Mouse (Mus musculus): ENCODE data around the gene Maz. TPM values are rescaled to one million over a fixed set of nuclear protein-coding genes. Genes with fewer than 3 reads are reported as not detected.

Maz gene
- polyA plus RNA-seq, 1 experiment from 2014 or later = 58.9 TPM

GRCm38 (mm10) chr7:126975950-126976866 is 50.6 kb downstream of the Maz start, which contains the start of gene Cdiptos:
Gene Cdiptos, minus strand, starts transcription at chr7:126976098.
- Histone ChIP-seq H3K27ac (peak within 1 kb of the TSS; percentile 99), H3K79me2 (ENCODE audit: inconsistent target) (peaks cover 21% of the 10 kb centered on the region), H3K4me3 (ENCODE audit: inconsistent target) (peak within 1 kb of the TSS; percentile 95), H3K36me3 (ENCODE audit: inconsistent target) (peaks cover 23% of the 10 kb centered on the region)
- WGBS (ENCODE audit: missing documents) = under 1% methylated on average over 51 of the region's 55 CpGs

GRCm38 (mm10) chr7:126975893-126975949 is 51.1 kb downstream of the Maz start, which contains the start of gene Cdipt:
Gene Cdipt, plus strand, starts transcription at chr7:126975914.
- H3K36me3 ChIP-seq (ENCODE audit: inconsistent target) = peaks cover 23% of the 10 kb centered on the region
- WGBS (ENCODE audit: missing documents) = no CpG with 5 or more reads among the region's 1 CpGs

GRCm38 (mm10) chr7:126975493-126975892 is 51.3 kb downstream of the Maz start:
- Histone ChIP-seq H3K27ac (peak overlapping the region; percentile 99), H3K4me3 (ENCODE audit: inconsistent target) (peak overlapping the region; percentile 95), H3K79me2 (ENCODE audit: inconsistent target) (peaks cover 21% of the 10 kb centered on the region), H3K36me3 (ENCODE audit: inconsistent target) (peaks cover 23% of the 10 kb centered on the region)
- WGBS (ENCODE audit: missing documents) = 2% methylated on average over 8 of the region's 8 CpGs

More at GRCm38 (mm10) chr7:126975893-126975949, 51.1 kb downstream of the Maz start, which contains the start of gene Cdipt:
- Histone ChIP-seq H3K79me2 (ENCODE audit: inconsistent target) (peaks cover 21% of the 10 kb centered on the region), H3K27ac (peak within 1 kb of the TSS; percentile 99), H3K4me3 (ENCODE audit: inconsistent target) (peak within 1 kb of the TSS; percentile 95)

Other genes with a start within 250 kb of the Maz start
- 0.19 to 0.25 TPM in 2 of 3 replicates, not detected in the other for gene Tbx6, start 245.6 kb downstream of the Maz start, polyA plus RNA-seq (2018)
- gene Ppp4c, start 234.5 kb downstream of the Maz start, polyA plus RNA-seq (2018) = 62.0 to 139 TPM (median 129 TPM) in 3 replicates
- 0.17 to 0.25 TPM in 2 of 3 replicates, not detected in the other for gene Fam57b, start 229.4 kb downstream of the Maz start, polyA plus RNA-seq (2018)
- not detected in 3 replicates for gene 4930451I11Rik, start 195.4 kb downstream of the Maz start, polyA plus RNA-seq (2018)
- 0.10 TPM in 1 of 3 replicates, not detected in the others for gene Doc2a, start 179.6 kb downstream of the Maz start, polyA plus RNA-seq (2018)
- gene Hirip3, start 165.1 kb downstream of the Maz start, polyA plus RNA-seq (2018) = 3.9 to 23.5 TPM (median 19.4 TPM) in 3 replicates
- gene Ino80e, start 164.7 kb downstream of the Maz start, polyA plus RNA-seq (2018) = 34.7 to 59.9 TPM (median 57.7 TPM) in 3 replicates
- gene Taok2, start 142.3 kb downstream of the Maz start, polyA plus RNA-seq (2018) = 24.1 to 40.9 TPM (median 31.3 TPM) in 3 replicates
- gene Tmem219, start 104.1 kb downstream of the Maz start, polyA plus RNA-seq (2018) = 36.1 to 105 TPM (median 98.7 TPM) in 3 replicates
- 15.3 to 21.9 TPM (median 16.2 TPM) in 3 replicates for gene Kctd13, start 98.2 kb downstream of the Maz start, polyA plus RNA-seq (2018)
- not detected in 3 replicates for gene Asphd1, start 77.5 kb downstream of the Maz start, polyA plus RNA-seq (2018)
- 0.33 to 1.4 TPM (median 1.1 TPM) in 3 replicates for gene Sez6l2, start 76.5 kb downstream of the Maz start, polyA plus RNA-seq (2018)
- 71.8 to 111 TPM (median 94.8 TPM) in 3 replicates for gene Cdipt, start 51.1 kb downstream of the Maz start, polyA plus RNA-seq (2018)
- 1.3 to 3.9 TPM (median 1.7 TPM) in 3 replicates for gene Cdiptos, start 50.9 kb downstream of the Maz start, polyA plus RNA-seq (2018)
- 88.1 to 116 TPM (median 99.9 TPM) in 3 replicates for gene Mvp, start 12.4 kb downstream of the Maz start, polyA plus RNA-seq (2018)
- 1.4 to 5.2 TPM in 2 of 3 replicates, not detected in the other for gene Pagr1b, start 10.6 kb downstream of the Maz start, polyA plus RNA-seq (2018)
- 1.1 to 15.9 TPM (median 13.4 TPM) in 3 replicates for gene Pagr1a, start 9.7 kb downstream of the Maz start, polyA plus RNA-seq (2018)
- 15.3 to 31.9 TPM (median 18.2 TPM) in 3 replicates for gene Gm42742, start 5.9 kb downstream of the Maz start, polyA plus RNA-seq (2018)
- not detected in 3 replicates for gene Prrt2, start 5.8 kb downstream of the Maz start, polyA plus RNA-seq (2018)
- 1.8 to 5.1 TPM (median 4.4 TPM) in 3 replicates for gene Kif22, start 15.4 kb upstream of the Maz start, polyA plus RNA-seq (2018)
- not detected in 3 replicates for gene Zg16, start 60.3 kb upstream of the Maz start, polyA plus RNA-seq (2018)
- 17.5 to 31.4 TPM (median 20.4 TPM) in 3 replicates for gene AI467606, start 64.3 kb upstream of the Maz start, polyA plus RNA-seq (2018)
- gene Qprt, start 95.2 kb upstream of the Maz start, polyA plus RNA-seq (2018) = not detected in 3 replicates
- 1.3 to 3.8 TPM (median 1.5 TPM) in 3 replicates for gene Spn, start 110.8 kb upstream of the Maz start, polyA plus RNA-seq (2018)
- 36.2 to 55.7 TPM (median 41.4 TPM) in 3 replicates for gene Cd2bp2, start 169.0 kb upstream of the Maz start, polyA plus RNA-seq (2018)
- gene Tbc1d10b, start 181.4 kb upstream of the Maz start, polyA plus RNA-seq (2018) = 32.8 to 44.1 TPM (median 41.7 TPM) in 3 replicates
- 0.47 to 1.4 TPM in 2 of 3 replicates, not detected in the other for gene Mylpf, start 181.9 kb upstream of the Maz start, polyA plus RNA-seq (2018)
- 5.4 to 7.1 TPM (median 5.6 TPM) in 3 replicates for gene Zfp553, start 206.0 kb upstream of the Maz start, polyA plus RNA-seq (2018)
- 0.75 to 2.4 TPM (median 1.9 TPM) in 3 replicates for gene Sept1, start 206.1 kb upstream of the Maz start, polyA plus RNA-seq (2018)
- gene Zfp771, start 217.2 kb upstream of the Maz start, polyA plus RNA-seq (2018) = 2.3 to 8.3 TPM (median 8.1 TPM) in 3 replicates
- gene Dctpp1, start 233.7 kb upstream of the Maz start, polyA plus RNA-seq (2018) = 15.9 to 45.9 TPM (median 27.1 TPM) in 3 replicates
- 19.7 to 40.4 TPM (median 38.9 TPM) in 3 replicates for gene Sephs2, start 247.0 kb upstream of the Maz start, polyA plus RNA-seq (2018)

Data from macrophage (primary cell).